Mouse (Mus musculus): Measurements from ENCODE around the gene Car11.

The Car11 gene

DNA sequence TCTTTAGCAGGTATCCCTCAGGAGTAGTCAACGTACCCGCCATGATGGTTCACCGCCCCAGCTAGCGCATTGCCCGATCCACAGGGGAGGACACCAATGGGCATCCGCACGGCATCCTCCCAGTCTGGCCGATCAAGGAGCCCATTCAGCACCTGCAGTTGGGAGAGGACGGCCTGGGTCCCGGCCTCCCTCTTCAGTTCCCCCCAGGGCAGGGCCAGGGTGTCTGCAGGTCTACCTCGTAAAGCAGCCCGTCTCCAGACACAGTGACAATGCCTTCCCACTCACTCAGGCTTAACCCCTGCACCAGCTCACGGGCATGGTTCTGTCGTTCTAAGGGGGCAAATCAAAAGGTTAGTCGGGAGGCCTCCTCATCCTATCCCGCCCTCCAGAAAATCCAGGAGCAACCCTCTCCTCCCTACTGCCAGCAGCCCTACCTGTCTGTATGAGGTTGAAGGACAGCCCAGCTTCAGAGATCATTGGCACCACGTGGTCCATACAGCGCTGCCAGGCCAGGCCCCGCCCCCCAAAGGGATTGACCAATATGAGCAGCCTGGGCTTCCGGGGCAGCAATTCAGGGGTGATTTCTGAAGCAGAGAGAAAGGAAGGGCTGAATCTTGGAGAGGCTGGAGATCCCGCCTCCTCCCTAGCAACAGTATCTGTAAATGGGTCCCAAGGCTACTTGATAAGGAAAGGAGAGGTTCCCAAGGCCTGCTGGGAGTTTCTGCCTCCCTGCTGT, 12.5 kb downstream of the Car11 start:
- peak; percentile 83 for DNase-seq

DNA sequence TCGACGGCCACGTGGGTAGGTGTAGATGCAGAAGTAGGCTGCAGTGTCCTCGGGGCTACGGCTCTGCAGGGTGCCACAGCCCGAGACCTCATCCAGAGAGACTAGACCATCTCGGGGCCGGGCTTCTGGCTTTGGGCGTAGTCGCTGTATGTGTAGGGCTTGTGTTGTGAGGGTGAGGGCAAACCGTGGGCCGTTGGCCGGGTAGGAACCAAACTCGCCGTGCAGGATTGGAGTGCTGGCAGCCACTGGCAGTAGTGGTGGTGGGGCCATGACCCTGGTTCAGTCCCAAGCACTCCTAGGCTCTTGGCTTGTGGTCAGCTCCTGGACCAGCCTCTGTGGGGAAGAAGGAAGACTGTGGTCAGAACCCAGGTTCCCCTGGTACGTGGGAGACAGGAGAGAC, 13.8 kb downstream of the Car11 start:
- DNase-seq: no peak

DNA sequence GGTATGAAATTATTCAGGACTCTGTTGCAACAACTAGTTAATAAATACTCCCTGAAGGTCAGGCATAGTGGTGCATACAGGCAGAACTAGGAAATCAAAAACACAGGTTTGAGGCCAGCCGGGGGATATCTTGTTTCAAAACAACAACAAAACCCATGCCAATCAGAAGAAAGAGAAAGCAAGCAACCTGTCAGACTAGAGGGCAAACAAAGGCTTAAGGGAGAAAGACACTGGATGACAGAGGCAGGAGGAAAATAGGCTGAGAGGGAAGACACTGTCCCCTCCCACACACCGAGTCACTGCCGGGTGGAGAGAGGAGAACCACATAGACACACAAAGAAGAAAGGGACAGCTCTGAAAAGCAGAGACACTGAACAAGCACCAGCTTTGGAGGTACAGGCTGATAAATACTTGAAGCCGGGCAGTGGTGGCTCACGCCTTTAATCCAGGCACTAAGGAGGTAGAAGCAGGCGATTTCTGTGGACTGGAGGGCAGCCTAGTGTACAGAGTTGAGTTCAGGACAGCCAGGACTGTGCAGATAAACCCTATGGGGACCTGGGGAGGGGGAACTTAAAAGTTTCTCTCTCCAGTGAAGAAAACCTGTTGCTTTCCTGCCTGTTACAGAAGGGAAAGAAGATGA, 14.4 kb downstream of the Car11 start:
- no peak for DNase-seq

DNA sequence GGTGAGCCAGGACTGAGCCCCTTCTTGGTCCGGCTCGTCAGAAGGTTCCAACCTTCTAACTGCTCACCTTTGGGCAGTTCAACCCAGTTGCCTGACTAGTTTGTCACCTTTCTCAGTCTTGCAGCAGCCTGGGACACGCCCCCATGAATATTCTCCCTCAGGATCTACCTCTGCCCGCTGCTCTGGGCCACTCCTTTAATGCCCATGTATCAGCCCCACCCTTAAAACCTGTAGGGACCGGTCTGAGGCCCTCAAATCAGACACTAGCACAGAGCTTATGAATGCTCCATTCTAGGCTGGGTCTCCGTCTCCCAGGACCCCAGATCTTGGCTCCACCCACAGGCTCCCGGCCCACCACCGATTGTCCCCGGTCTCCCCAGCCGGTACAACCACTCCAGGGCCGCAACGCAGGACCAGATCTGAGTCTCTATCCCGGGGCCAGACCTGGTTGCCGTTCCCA, 15.0 kb downstream of the Car11 start:
- peak; percentile 69 for DNase-seq

DNA sequence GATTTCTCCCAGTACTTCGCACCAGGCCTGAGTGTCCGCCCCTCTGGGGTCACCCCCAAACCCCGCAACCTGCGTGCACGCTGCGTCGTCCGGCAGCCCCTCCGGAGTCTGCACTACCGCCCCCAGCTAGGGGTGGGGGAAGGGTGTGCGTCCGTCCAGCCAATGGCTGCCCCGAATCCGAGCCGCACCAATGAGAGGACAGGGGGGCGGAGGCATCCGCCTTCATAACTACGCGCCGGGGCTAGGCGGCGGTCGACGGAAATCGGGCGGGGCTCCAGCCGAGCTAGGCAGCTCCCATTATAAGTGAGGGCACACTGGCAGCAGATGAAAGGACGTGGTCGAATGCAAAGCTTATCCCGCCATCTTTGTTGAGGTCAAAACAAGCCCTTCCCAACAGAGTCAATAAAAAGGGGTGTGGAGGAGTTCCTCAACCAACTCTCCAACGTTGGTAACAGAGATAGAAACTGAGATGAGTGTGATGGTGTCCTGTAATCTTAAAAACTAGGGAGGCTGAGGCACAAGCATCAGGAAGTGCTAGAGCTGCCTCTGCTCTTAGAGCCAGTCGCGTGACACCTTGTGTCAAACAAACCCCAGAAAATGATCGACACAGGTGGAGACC, 15.6 kb downstream of the Car11 start, which contains the start of gene Rpl18:
Gene Rpl18 (plus strand): TSS at position 368 of the 619 bp plus-strand sequence.
- DNase-seq: peak; percentile 99

DNA sequence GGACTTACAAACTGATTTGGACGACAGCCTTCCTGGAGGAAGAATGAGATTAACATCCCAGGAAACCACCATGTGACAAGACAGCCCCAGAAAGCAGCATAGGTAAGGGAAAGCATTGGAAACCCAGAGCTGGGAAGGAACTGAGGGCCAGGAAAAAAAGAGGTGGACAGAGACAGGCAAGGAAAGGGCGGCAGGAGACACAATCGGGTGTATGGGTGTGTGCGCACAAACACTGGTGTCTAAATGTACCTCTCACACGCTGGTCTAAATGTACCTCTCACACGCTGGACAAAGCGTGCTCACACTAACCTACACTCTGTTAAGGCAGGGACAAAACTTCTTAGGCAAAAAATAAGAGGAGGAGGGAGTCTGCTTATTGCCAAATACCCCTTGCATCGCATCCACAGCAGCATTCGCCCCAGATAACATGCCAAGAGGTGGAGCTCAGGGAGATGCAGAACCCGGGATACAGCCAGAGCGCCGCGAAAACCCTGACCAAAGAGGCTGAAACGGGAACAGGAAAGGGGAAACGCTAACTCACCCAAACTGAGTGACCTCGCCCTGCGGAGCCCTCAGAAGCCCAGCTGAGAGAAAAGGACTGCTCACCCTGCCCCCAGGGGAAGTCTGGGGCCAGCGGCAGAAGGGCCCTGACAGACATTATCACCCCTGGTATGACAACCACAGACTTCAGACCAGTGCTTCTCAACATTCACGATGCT, 16.3 kb downstream of the Car11 start:
- no peak for DNase-seq

DNA sequence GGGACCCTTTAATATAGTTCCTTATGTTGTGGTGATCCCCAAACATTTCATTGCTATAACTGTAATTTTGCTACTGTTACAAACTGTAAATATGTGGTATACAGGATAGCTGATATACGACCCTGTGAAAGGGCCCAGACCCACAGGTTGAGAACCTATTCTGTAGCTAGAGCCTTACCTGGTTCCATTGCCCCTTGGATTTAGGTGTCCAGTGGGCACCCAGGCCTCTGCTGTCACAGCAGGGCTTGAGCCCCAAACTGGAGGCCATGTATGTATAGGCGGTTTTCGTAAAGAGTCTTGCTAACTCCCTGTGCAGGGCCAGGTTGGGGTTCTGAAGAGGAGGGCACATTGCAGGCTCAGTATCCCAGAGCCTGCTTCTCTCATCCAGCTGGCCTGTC, 16.8 kb downstream of the Car11 start:
- no peak for DNase-seq

DNA sequence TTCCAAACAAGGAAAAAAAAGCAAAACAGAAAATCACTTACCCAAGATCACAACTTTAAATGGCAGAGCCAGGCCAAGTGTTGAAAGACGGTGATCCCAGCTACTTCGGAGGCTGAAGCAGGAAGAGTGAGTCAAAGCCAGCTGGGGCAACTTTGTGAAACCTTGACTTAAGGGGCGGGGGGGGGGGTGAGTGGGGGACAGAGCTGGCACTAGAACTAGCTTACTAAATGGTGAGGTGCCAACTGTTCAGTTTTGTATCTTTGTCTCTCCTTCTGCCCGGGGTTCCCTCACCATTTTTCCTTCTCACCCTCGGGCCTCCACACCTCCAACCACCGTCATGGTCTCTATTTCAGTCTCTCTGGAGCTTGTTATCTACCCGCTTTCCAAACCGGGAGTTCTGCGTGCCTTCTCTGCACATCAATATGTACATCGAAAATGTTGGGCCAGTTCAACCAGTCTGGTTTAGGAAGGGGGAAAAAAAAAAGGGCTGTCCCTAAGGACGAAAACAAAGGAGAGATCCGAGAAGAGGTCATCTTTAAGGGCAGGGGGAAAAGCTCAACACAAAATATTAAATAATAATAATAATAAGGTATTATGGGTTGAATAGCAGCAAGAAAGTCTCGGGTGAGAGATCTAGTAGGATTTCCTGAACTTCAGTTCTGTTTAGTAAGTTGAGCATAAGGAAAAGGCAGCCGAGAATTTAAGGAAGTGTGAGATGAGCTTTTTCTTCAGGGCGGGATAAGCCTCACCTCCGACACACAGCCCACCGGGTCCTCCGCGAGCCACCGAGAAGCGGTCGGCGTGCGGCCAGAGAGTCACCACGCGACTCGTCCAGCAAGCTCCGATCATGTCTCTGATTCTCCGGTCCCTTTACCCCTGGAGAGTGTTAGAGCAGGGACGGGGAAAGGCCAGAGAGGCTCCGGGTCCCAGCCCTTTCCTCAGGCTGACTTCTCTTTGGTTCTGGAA, 17.6 kb downstream of the Car11 start:
- no peak for DNase-seq

DNA sequence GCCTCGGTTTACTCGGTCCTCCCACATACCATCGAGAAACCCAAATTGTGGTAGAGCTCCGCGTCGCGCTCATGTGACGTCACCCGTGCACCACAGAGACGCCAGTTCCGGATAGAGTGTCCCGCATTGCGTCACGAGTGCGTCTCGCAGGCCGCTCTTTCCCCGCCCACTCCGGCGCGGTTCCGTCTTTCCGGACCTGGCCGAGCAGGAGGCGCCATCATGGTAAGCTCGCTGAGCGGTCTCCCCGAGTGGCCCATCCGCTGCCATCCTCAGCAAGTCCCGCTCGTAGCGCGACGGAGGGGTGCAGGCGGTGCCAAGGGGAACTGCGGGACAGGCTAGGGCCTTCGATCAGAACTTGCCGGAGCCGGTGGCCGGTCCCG, 18.3 kb downstream of the Car11 start, which contains the start of gene Sphk2:
Gene Sphk2 (minus strand): TSS at position 85 of the 380 bp plus-strand sequence.
- DNase-seq: peak; percentile 99

DNA sequence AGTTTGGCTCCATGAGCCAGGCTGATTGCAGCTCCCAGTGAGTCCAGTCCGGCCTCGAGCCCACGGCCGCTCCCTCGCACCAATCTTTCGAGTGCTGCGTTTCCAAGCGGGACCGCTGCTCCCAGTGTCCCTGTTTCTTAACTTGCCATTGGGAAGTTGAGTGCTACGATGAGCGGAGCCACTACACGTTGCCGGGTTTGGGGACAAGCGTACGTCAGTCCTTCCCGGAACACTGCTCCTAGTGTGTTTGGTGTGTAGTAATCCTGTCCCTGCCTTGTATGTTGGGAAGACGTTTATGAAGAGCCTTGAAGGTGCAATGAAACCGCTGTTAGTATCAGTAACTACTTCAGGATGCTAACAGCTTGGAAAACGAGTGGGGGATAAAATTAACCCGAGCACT, 18.7 kb downstream of the Car11 start:
- DNase-seq: no peak

DNA sequence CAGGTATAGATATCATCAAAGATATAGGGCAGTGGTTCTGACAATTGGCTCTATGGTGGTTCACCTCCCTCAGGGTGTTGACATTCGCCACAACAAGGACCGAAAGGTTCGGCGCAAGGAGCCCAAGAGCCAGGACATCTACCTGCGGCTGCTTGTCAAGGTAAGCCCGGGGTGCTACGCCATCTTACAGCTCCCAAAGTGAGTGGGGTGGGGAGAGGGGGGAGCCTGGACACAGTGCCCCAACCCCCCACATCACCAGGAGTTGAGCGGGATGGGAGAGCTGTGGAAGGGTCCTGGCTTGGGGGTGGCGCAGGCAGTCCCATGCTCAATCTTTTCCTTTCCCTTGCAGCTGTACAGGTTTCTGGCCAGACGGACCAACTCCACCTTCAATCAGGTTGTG, 19.5 kb downstream of the Car11 start:
- no peak for DNase-seq

DNA sequence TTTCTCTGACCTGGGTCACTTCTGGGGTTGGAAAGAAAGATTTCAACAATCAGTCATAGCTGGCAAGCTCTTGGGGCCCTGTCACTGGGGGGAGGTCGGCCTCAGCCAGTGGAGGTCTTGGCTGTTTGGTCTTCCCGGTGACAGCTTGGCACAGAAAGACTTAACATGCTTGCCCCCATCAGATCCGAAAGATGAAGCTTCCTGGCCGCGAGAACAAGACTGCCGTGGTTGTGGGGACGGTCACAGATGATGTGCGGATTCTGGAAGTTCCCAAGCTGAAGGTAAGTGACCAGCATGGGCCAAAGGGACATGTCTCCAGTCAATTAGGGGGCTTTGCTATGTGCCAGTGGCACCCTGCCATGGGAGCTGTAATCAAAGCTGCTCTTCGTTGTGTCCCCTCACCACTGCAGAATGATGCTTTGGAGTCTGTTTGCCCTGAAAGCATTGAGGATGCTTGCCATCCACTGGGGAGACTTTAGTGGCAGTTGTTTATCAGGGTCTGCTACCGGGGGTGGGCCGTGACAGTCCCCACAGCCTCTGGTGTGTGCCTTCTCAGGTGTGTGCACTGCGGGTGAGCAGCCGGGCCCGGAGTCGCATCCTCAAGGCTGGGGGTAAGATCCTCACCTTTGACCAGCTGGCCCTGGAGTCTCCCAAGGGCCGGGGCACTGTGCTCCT, 20.2 kb downstream of the Car11 start:
- DNase-seq: no peak

DNA sequence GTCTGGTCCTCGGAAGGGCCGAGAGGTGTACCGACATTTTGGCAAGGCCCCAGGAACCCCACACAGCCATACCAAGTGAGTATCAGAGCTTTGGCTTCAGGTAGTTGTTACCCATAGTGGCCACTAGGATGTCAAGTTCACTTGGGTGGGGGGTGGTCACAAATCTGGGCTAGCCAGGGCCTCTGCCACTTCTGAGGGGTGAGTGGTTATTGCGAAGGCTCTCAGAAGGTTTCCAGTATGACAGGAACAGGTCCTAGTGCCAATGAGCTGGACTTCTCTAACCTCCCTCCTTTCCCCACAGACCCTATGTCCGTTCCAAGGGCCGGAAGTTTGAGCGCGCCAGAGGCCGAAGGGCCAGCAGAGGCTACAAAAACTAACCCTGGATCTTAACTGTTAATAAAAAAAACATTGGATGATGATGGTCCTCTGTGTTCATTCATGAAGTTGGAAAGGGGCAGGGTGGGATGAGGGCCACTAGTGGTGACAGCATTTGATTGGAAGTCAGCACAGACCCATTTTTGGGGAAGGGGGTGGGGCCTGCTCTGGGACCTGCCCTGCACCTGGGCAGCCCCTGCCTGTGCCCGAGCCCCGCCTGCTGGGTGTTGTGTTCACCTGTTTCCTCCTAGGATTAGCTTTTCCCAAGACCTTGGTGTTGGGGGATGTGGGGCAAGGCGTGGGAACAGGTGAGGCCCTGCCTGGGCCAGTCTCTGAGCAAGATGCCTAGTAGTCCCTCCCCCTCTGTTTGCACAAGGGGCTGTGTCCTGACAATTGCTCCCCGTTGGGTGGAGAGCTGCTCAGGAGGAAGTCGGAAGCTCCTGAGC, 21.0 kb downstream of the Car11 start, which contains the start of gene Fam83e:
Gene Fam83e (plus strand): TSS at position 800 of the 821 bp plus-strand sequence.
- no peak for DNase-seq

DNA sequence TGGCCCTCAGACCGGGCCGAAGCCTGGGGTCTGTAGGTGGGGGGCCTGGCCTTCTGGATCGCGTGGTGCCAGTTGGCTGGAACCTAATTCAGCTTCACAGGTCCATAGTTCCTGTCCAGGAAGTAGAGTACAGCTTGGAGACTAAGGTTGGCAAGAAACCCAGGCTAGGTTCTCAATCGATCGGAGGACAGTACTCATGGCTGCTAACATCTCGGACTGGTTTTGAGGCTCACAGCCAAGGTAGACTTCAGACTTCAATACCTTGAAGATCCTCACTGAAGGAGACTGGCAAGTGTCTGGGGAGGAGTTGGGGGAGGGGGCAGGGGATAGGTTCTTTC, 21.6 kb downstream of the Car11 start:
- no peak for DNase-seq

DNA sequence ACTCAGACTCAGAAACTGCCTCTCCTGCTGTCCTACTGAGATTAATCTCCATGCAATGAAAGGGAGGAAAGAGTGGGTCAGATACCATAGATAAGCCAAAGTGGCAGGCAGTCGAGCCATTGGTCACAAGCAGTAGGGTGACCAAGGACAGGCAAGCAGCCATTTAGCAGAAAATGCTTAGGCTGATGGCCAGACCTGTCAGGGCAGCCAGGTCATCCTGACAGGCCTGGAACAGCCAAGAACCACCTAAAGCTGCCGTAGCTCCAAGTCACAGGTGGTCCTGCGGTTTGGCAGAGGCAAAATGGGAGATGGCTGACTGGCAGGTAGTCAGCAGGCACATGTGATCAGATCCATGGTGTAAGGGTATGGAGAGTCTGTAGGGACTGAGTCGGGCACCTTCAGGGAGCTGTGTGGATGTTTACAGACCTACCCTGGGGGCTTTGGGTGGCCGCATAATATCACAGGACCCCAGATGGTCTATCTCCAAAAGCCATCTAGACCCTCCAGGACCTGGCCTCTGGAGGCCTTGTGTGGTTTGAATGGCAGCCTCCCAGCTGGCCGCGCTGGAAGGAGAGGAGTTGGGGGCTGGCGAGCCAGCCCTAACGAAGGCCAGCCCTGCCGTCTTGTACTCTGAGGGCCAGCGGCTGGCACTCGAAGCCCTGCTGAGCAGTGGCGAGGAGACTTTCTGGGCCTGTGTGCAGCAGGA, 22.2 kb downstream of the Car11 start:
- DNase-seq: no peak

DNA sequence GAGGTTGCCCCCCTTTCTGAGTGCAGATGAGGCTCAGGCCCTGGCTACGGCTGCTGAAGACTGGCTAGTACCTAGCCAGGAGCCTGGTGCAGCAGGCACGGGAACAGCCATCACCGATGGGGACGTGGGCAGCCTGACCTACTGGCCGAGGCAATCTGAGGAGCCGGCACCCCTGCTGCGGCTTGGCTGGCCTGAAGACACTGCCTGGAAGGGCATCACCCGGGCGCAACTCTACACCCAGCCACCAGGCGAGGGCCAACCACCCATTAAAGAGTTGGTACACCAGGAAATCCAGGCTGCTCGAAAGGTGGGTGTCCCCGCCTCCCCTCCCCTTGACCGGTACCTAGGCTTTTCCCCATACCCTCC, 22.7 kb downstream of the Car11 start:
- DNase-seq: no peak

DNA sequence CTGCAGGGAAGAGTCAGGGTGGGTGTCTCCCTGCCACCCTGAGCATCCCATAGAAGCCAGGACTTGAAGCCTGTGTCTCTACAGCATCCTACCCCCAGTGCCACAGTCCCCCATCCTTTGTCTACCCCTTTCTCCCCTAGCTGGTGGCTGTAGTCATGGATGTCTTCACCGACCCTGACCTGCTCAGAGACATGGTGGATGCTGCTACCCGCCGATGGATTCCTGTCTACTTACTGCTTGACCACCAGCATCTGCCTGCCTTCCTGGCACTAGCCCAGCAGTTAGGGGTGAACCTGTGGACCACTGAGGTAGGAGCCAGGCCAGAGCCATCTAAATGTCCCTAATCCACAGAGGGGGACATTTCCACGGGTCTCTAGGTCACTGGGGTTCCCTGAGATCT, 23.7 kb downstream of the Car11 start:
- DNase-seq: no peak

DNA sequence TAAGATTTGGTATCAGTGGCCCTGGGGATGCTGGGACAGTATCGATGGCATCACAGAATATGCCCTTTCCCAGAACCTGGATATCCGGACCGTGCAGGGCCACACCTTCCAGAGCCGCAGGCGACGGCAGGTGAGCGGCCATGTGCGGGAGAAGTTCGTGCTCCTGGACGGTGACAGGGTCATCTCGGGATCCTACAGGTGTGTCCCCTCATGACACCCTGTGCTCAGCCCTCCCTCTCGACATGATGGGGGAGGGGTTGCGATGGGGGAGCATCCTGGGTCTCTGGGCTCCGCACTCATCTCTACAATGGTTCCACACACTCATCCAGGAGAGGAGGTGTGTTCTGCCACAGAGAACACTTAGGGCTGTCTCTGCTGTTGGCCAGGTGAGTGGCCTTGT, 24.1 kb downstream of the Car11 start:
- DNase-seq: no peak

DNA sequence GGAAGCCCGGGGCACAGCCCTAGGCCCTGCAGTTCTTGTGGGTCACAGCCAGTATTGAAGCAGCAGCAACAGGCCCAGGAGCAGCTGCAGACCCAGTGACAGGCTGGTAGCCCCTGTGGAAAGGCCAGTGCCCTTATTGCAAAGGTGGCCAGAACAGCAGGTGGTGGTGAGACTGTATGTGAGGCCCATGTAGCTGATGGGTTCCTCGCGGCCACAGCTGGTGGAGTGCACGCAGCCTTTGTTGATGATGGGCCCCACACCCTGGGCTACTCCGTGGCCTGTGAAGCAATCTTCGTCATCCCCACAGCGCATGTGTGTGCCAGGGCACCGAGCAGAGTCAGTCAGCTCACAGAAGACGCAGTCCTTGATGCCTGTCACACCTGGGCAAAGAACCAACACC, 25.5 kb downstream of the Car11 start:
- DNase-seq: no peak

DNA sequence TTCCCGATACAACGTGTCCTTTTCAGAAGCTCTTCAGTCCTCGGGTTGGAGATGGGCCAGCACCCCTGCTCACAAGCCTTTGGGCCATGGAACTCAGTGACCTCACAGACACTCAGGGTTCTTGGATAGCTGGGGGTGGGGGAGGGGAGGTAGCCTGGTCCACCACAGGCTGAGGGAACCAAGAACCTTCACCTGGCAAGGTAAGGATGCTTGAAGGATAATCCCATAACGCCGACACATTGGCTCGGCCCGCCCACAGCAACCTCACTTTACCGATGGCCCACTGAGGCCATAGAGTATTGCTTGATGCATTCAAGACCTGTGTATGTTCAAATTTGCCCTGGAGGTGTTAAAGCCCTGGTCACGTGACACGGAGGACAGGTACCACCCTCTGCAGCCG, 26.1 kb downstream of the Car11 start, which contains the start of gene Spaca4:
Gene Spaca4 (minus strand): TSS at position 101 of the 400 bp plus-strand sequence.
- DNase-seq: no peak

All from kidney, postnatal 14 days (tissue).